Comparison of ENCODE assay signal across 21 mouse cellular contexts in genomic region chr9:26689956-26690698, GRCm38 (mm10). TPM values are rescaled to one million over a fixed set of nuclear protein-coding genes. Genes with fewer than 3 reads are reported as not detected.
DNase-seq lines count a peak whose midpoint lies in the region; ATAC-seq lines count a peak whose summit lies in the region.
"Had no signal": no experiment of that assay in that cellular context is flagged by ENCODE, and none has a peak within 500 bp of the region (broad histone marks: within the 10 kb centered on the region; RNA-seq: fewer than 3 reads in every experiment).

No protein-coding gene starts in this region.

- peak; percentile 70 for ATAC-seq in forebrain, embryonic 11.5 days (replicated peaks; ENCODE audit: low FRiP score)
- ATAC-seq in hindbrain, embryonic 12.5 days (ENCODE audit: low FRiP score) = peak; percentile 85
- ATAC-seq in midbrain, embryonic 16.5 days = peak; percentile 78

- H3K27me3 ChIP-seq in forebrain, embryonic 11.5 days (ENCODE audit: control insufficient read depth, insufficient read depth, low read length) = no peaks in the 10 kb centered on the region
- no peaks in the 10 kb centered on the region for H3K27me3 ChIP-seq in forebrain, embryonic 10.5 days (ENCODE audit: poor library complexity, severe bottlenecking)
- no peaks in the 10 kb centered on the region for H3K27me3 ChIP-seq in hindbrain, embryonic 12.5 days
- H3K27me3 ChIP-seq in midbrain, embryonic 16.5 days (ENCODE audit: control insufficient read depth, insufficient read depth, low read depth, low read length) = no peaks in the 10 kb centered on the region
- H3K27me3 ChIP-seq: CH12.LX had no signal

- DNase-seq in forebrain, embryonic 11.5 days (ENCODE audit: low spot score) = no peak
- no peak for DNase-seq in forebrain, embryonic 10.5 days (ENCODE audit: extremely low spot score, low spot score)
- peak; percentile 64 for DNase-seq in brain, adult 2 months (ENCODE audit: low read depth, low spot score)
- DNase-seq in right cerebral cortex, postnatal 25 days = no peak
- no peak for DNase-seq in heart, postnatal 36 days
- no peak for DNase-seq in adrenal gland, adult 18-20 months (ENCODE audit: low spot score in 2 of 2)
- DNase-seq: adrenal gland, adult 8-10 months; cerebellum, adult 11-12 months; cerebellum, postnatal 36 days; gastrocnemius, postnatal 36 days; kidney, adult 2 months; kidney, postnatal 25 days; thymus, postnatal 14 days had no signal

- 36% methylated on average over 7 of the region's 7 CpGs for WGBS in forebrain, embryonic 11.5 days
- 57% methylated on average over 7 of the region's 7 CpGs for WGBS in forebrain, embryonic 10.5 days
- WGBS in hindbrain, embryonic 12.5 days = 45% methylated on average over 7 of the region's 7 CpGs
- WGBS in midbrain, embryonic 16.5 days = 33% methylated on average over 7 of the region's 7 CpGs

- no peaks in the 10 kb centered on the region; the same call in 1 of the 2 replicates for H3K4me1 ChIP-seq in forebrain, embryonic 11.5 days (replicated peaks; ENCODE audit: control insufficient read depth, insufficient read depth, low read length)
- peaks cover 7% of the 10 kb centered on the region; the same call in 1 of the 2 replicates for H3K4me1 ChIP-seq in forebrain, embryonic 10.5 days
- H3K4me1 ChIP-seq in hindbrain, embryonic 12.5 days = peaks cover 4% of the 10 kb centered on the region; the same call in 1 of the 2 replicates
- peaks cover 3% of the 10 kb centered on the region; the same call in 1 of the 2 replicates for H3K4me1 ChIP-seq in midbrain, embryonic 16.5 days (ENCODE audit: control insufficient read depth, insufficient read depth, low read length)

- no peak overlapping the region for H3K9ac ChIP-seq in forebrain, embryonic 11.5 days (ENCODE audit: low read length)
- no peak overlapping the region for H3K9ac ChIP-seq in hindbrain, embryonic 12.5 days
- H3K9ac ChIP-seq in midbrain, embryonic 16.5 days (ENCODE audit: low read depth, low read length) = no peak overlapping the region

- H3K4me3 ChIP-seq in forebrain, embryonic 11.5 days (ENCODE audit: low read depth, low read length) = no peak overlapping the region
- H3K4me3 ChIP-seq in forebrain, embryonic 10.5 days = no peak overlapping the region
- no peak overlapping the region for H3K4me3 ChIP-seq in hindbrain, embryonic 12.5 days
- H3K4me3 ChIP-seq in midbrain, embryonic 16.5 days (ENCODE audit: low read depth, low read length) = no peak overlapping the region
- H3K4me3 ChIP-seq: erythroblast, embryonic 14.5 days had no signal

- no peak overlapping the region for H3K4me2 ChIP-seq in forebrain, embryonic 11.5 days (ENCODE audit: low read depth, low read length, severe bottlenecking)
- H3K4me2 ChIP-seq in hindbrain, embryonic 12.5 days (replicated peaks) = no peak overlapping the region
- H3K4me2 ChIP-seq in midbrain, embryonic 16.5 days (ENCODE audit: low read length) = no peak overlapping the region

- H3K27ac ChIP-seq in forebrain, embryonic 11.5 days (ENCODE audit: low read depth, low read length) = no peak overlapping the region
- no peak overlapping the region for H3K27ac ChIP-seq in forebrain, embryonic 10.5 days
- H3K27ac ChIP-seq in hindbrain, embryonic 12.5 days = no peak overlapping the region
- no peak overlapping the region for H3K27ac ChIP-seq in midbrain, embryonic 16.5 days (ENCODE audit: low read length)
- H3K27ac ChIP-seq: stomach, postnatal 0 days had no signal

- no peaks in the 10 kb centered on the region for H3K9me3 ChIP-seq in forebrain, embryonic 11.5 days (ENCODE audit: control insufficient read depth, low read length)
- H3K9me3 ChIP-seq in forebrain, embryonic 10.5 days = no peaks in the 10 kb centered on the region
- no peaks in the 10 kb centered on the region for H3K9me3 ChIP-seq in hindbrain, embryonic 12.5 days (replicated peaks)
- no peaks in the 10 kb centered on the region for H3K9me3 ChIP-seq in midbrain, embryonic 16.5 days (replicated peaks; ENCODE audit: control insufficient read depth, low read length, poor library complexity, severe bottlenecking)

- intact Hi-C loops in heart, postnatal 36 days (cut with DNase I) = no loop called here

- H3K36me3 ChIP-seq in forebrain, embryonic 11.5 days (ENCODE audit: control insufficient read depth, insufficient read depth, low read length) = no peaks in the 10 kb centered on the region
- H3K36me3 ChIP-seq in forebrain, embryonic 10.5 days (replicated peaks) = no peaks in the 10 kb centered on the region
- H3K36me3 ChIP-seq in hindbrain, embryonic 12.5 days = no peaks in the 10 kb centered on the region
- H3K36me3 ChIP-seq in midbrain, embryonic 16.5 days (ENCODE audit: control insufficient read depth, insufficient read depth, low read length) = no peaks in the 10 kb centered on the region

RNA-seq across cellular contexts. Expression of gene B3gat1, which starts 43.4 kb away (rescaled TPM):
- 8.2 and 8.9 TPM in 2 replicates for polyA plus RNA-seq in forebrain, embryonic 11.5 days (2014; fragmentation: Nextera tagmentation; extraction: Ambion mirVana)
- polyA plus RNA-seq in forebrain, embryonic 10.5 days (2016; fragmentation: Nextera tagmentation; extraction: Ambion mirVana) = 1.8 and 2.3 TPM in 2 replicates
- 16.0 and 17.0 TPM in 2 replicates for polyA plus RNA-seq in hindbrain, embryonic 12.5 days (2016; fragmentation: Nextera tagmentation; extraction: Ambion mirVana)
- polyA plus RNA-seq in midbrain, embryonic 16.5 days (2015; fragmentation: Nextera tagmentation; extraction: Ambion mirVana) = 40.7 and 41.5 TPM in 2 replicates
- not detected for total RNA-seq in heart, postnatal 36 days (2021)
- total RNA-seq in adrenal gland, adult 18-20 months (2021) = under 1 TPM; 0.80 to 0.90 TPM
- total RNA-seq: CH12.LX; megakaryocyte-erythroid progenitor cell, adult 5-6 weeks had no signal
- polyA plus RNA-seq: erythroblast, embryonic 14.5 days; heart, embryonic 14.5 days; liver, embryonic 16.5 days had no signal
